Mouse (Mus musculus) testis, adult 2 months (tissue): ENCODE data around the gene Lcmt2.

Experiments
- CTCF ChIP-seq: fragments of 200-500 bp; IDR thresholded peaks from 2 replicates; pipeline ENCODE4 v1.5.1; 2012; ENCODE audit warnings: low read depth, mild to moderate bottlenecking, inconsistent platforms, low read length, moderate library complexity; ENCODE audit not compliant: control insufficient read depth, insufficient read depth, insufficient replicate concordance
- POLR2A ChIP-seq: fragments of 200-500 bp; IDR thresholded peaks from 2 replicates; pipeline ENCODE4 v1.6.1; 2012; ENCODE audit warnings: low read depth, mild to moderate bottlenecking, inconsistent platforms, low read length, moderate library complexity; ENCODE audit not compliant: control insufficient read depth

DNA sequence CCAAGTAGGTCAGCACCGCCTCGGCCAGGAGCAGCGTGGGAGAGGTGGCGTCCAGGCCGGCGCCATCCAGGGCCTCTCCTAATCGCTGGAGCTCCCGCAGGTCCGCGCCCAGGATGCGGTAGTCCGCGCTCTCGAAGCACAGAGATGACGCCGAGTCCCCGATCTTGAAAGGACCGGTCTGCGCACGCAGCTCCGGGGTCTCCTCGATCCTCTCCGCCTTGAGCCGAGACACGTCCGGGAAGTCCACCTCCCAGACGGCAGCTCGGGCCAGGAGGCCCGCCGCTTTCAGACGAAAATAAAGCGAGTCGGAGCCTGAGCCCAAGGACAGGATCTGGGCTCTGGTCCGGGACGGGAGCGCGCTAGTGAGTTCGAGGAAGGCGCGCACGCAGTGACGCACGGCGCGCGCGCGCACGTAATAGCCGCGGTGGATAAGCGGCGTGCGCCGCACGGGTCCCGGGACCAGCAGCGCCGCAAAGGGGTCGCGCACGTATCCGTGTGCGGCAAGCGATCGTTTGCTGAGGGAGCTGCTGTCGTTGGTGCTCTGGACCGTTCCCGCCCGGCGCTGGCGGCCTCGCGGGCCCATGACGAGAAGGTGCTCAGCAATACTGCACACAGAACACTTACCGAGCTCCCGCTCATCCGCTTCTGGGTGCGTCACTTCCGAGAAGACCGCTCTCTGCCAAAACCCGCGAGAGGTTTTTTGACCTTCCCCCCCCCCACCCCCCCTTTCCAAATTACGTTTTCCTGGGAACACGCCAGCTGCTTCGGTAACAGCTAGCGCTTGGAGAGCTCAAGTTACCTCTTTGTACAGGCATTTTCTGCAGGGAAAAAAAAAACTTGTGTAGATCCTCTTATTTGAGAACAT is at the start of gene Lcmt2, which contains the start of gene Adal:
- TF ChIP-seq CTCF = no peak
- peak; percentile 80 for TF ChIP-seq POLR2A
